Mouse (Mus musculus): ENCODE data around the gene Pak7.
"Not testable (repeated sequence)": the region's sequence is repeated elsewhere in the genome, so short reads cannot be mapped to it uniquely, and the experiment has no call there.

Pak7 gene

DNA sequence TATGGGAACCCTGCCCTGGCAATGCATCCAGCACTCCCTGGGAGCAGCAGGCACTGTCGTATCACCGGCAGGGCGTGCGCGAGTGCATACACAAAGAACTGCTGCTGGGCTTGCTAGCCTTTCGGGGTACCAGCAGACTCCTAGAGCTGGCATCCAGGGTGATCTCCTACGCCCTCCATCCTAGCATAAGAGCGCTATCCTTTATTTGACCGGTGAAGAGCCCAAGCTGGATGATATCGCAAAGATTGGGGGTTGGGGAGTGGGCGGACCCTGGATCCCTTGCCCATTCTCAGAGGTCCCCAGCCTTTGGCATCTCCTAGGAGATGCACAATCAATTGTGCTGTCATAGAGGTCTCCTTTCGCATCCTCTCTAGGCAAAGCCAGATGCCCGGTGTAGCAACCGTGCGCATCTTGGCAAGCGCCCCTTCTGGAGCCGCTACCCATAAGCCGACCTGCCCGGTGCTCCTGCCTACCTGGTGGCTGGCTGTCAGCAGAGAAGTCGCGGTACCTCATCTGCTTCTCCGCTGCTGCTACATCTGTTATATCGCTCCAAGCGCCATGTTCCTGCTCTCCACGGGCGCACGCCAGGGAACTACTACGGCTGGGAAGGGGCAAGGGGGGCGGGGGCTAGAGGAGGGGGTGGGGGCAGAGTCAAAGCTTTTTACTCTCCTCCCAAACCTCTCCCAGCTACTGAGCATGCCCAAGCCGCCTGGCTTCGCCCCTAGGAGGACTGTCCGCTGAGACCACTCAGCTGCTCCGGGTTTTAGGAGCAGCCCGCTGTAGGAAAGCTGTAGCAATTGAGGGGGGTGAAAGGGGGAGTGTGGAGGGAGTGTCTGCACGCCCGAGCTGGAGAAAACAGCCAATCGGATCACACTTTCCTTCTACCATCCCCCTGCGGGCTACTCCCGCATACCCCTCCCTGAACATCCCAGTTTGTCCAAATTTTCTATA is at the start of gene Pak7:
Gene Pak7 (minus strand): TSS at position 787 of the 951 bp plus-strand sequence.
- DNase-seq: no peak

DNA sequence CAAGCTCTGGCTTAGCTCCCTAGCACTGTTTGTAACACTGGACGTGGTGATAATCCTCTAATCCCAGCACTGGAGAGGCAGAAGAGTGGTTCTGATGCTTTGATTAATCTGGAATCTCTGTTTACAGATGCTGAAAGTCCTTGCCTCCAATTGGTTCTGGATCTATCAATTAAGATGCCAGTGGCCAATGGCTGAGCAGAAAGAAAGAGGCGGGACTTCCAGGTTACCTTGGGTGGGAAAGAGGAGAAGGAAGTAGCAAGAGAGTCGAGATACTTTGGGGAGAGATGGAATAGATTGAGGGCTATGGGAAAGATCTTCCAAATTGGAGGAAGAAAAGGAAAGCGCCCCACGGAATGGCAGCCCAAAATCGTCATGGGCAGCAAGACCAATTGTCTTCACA is 37.8 kb upstream of the Pak7 start:
- DNase-seq: no peak

DNA sequence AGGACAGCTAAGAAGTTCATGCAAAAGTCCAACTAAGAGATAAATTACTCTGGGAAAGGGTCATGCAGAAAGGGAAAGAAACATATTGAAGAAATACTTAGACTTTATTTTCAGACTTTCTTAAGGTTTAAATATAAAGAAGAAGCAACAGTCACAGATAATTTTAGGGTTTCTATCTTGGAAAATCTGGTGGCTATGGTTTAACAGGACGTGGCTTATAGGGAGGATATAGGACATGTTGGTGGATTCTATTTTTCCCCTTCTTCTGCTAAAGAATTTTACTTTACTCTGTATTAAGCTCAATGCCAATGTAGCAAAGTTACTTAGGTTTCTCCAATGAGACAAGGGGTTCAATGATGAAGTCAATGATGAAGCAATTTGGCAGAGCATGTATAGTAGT is 31.8 kb upstream of the Pak7 start:
- no peak for DNase-seq

DNA sequence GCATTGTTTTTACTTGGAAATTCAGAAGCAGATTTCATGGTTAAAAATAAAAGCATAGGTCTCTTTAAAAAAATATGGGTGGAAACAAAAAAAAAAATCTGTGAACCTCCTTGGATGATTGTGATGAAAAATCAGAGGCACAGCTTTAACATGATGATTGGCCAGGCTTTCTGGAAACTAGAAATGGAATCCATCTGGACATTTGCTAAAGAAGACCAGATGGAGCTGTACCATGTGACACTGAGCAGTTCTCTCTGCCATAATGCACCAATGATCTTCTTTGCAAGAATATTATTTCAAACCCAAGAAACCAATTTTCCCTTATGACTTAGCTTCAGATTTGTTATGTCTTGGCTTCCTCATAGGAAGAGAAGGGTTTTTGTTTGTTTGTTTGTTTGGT is 28.6 kb upstream of the Pak7 start:
- no peak for DNase-seq

DNA sequence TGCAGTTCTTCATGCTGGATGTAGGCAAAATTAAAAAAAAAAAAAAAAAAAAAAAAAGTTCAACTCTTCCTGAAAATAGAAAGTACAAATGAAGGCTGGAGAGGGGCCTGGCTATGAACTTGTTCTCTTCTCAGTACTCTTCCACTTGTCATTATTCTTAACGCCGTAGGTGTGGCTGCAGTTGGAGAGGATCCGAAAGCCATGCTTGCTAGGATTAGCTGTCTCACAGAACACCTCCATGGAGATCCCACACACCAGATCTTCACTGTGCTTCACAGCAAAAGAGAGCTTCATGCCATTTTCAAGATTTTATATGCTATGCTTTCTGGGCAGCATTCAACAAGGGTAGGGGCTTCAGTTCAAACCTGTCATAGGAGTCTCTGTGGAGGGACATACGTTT is 14.8 kb upstream of the Pak7 start:
- no peak for DNase-seq

DNA sequence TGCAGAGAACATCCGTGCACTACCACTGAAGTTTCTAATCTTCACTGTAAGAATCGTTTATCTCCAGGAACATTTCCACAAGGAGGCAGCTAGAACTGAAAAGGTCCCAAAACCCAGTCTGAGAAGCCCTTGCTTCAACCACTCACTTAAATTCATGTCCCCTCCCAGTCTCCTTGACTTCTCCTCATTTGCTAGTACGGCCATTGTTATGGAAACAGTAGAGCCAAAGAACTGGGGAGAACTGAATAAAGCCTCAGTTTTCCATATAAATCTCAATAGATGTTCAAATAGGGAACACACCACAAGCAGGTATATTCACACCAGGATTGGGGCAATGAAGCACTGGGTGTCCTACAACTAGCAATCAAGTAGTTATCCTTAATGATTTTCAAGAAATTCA is 12.4 kb downstream of the Pak7 start:
- DNase-seq: no peak

DNA sequence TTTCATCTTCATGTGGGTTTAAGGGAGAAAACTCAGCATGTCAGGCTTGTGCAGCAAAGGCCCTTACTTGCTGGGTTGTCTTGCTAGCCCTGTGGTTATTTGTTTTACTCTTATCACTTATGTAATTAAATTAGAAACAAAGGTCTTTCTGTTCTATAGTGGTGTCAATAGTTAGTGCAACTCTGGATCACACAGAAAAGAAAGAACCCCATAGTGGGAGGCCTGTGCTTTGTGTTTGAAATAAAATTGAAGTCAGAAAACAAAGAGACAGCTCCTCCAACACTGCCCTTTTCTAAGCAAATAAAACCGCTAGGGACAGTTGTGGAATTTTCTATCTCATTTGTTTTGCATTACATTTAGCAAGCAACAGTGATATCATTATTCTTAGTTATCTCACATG is 15.4 kb downstream of the Pak7 start:
- no peak for DNase-seq

DNA sequence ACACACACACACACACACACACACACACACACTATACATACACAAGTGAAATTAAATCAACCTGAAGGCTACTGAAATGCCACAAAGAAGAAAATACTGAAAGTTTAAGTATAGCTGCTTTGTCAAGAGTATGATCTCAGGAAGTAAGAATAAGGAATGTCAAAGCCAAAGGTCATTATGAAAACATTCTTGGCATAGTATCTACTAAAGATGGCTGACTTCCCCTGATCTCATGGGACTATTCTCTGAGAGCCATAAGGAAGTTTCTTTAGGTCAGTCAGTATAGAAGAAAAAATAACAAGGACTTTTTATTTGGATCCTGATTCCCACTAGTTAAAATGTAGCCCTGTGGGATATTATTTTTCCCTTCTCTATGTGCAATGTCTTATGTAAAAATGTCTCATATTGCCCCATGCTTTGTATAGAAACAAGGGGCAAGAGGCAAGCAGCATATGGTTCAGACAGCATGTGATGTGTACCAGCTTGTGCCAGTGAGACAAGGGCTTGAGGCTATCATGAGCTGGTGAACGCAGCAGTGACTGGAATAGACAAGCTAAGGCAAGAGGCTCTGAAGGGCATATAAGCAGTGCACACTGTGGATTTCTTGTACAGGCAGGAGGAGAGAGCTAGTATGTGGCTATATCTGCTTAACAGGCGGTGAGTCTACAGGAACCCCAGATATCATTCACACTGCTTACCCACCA is 36.2 kb downstream of the Pak7 start:
- no peak for DNase-seq

DNA sequence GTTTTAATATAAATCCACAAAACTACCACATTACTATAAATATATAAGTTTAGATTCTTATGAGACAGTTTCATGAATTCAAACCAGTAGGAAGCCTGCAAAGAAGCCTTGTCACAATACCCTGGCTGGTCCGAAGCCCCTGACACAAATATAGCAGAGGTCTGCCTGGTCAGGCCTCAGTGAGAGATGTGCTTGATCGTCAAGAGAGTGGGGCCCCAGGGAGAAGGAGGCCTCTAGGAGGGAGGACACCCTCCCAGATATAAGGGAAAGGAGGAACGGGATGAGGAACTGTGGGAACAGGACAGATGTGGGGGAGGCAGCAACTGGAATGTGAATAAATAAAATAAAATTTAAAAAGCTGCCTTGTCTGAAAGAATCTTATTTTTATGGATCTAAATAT is 37.3 kb downstream of the Pak7 start:
- no peak for DNase-seq

DNA sequence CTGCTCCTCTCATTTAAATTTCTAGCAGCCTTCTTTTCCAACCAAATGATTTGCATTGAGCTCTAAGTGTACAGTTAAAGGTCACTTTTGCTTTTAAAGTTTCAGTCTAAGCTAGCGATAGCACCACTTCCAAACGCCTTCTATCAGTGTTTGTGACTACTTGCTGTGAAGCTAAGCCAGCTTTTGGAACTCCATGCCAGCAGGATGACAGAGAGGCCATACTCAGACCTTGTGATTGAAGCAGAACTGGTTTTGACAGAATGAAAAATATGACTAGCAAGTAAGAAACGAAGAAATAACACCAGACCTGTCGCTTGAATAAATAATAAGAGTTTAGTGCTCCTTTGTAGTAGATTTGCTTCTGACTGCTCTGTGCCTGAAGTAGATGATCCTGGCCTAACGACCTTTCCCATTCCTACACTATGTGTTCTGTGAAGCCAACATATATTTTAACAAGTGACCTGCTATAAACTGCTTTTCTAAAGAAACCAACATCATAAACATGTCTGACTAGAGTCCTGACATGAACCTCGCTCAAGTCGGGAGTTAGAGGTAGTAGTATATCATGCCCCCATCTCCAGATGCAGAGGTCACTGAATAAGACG is 38.0 kb downstream of the Pak7 start:
- DNase-seq: no peak

DNA sequence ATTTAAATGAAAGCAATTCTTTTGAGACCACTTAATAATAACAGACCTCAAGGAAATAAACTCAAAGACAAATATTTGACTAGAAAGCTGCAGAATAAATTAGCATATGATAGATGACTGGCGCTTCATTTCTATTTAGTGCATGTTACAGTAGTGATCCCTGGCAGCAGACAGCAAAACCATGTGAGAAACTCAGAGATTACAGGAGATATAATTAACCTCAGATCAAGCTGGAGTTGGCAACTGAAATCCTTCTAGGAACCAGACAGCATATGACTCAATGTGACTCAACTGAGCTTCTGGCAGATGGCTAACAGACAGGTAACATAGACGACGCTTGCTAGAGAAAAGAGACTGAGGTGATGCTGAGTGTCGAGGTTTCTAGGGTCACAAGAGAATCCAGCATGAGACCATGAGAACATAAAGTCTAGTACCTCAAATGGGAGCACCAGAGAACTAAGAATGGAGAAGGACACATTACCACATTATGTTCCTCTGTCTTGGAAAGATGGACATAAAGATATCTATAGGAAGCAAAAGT is 43.5 kb downstream of the Pak7 start:
- DNase-seq: not testable (repeated sequence)

DNA sequence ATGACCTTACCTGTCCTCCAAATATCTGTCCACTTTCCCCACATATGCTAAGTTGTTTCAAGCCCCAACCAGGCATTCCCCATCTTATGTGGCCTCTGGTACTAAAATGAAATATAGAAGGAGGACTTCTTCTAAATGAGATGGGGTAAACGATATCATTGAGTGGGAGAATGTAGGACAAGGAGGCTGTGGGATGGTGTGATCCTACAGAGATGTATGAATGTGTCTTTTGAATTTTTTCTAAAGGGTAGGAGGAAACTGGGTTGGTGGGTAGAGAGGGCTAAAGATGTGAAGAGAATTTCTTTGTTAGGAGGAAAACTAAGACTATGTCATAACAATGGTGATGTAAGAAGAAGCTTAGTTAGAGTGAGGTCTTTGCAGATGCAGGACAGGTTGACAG is 57.8 kb downstream of the Pak7 start:
- no peak for DNase-seq

DNA sequence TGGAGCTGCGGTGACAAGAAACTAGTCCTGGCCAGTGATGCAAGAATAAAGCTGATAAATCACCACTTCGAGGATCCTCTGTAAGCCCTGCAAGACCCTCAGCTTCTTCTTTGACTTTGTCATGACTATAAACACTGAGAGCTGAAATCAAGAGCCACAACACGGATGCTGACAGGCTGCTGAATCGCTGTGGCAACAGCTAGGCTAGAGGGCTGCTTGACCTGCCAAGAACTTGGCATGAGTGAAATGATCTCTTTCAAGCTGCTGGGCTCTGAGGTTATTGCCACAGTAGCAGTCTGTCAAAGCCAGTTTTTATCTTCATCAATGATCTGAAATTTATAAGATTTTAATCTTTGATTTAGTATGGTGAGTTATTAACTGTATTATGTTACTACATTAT is 62.1 kb downstream of the Pak7 start:
- DNase-seq: no peak

DNA sequence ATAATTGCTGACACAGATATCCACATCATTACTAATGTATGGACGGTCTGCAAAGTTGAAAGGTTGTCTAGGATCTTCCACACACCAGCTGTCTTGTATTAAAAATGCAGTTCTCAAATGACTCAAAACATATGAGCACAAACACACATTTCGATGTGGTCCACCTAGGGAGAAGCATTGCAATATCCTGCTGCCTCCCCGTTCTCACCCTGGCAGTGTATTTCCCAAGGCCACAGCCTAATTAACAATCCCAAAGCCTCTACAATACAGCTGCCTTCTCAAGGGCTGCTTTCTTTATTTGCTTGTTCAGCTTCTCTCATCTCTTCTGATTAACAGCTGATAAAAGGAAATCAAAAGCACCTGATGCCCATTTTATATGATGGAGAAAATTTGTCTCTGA is 78.5 kb downstream of the Pak7 start:
- DNase-seq: no peak

DNA sequence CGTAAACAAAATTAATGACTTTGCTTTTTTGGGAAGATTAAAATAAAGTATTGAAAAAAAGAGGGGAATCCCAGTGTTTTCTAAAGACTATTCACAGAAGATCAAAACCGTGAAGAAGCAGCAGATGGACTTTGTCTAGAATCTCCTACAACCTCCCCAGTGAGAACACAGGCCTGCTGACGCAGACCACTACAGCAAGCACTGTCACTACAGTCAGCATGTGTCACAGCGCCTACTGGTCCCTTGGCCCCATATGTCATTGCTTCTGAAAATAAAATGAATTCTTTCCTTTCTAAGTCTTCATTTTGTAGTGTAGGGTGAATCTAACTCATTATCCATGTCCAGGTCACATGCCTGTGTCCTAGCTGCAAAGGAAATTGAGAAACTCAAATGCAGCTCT is 79.0 kb downstream of the Pak7 start:
- DNase-seq: no peak

DNA sequence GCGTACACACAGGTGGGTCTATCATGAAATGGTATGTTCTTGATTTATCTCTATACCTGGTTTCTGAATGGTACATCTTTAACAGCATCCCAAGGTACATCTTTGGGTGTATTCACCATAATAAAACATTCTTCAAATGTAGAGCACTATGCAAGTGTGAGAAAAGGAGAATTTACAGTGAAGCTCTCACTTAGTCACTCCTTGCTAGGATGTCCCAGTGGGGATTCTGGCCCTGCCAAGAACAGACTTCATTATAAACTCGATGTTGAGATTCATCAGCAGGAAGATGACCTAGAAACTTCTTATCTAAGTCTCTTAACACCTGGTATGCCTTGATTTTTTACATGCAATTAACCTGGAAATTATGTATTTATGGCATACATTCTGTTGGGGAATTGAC is 85.6 kb downstream of the Pak7 start:
- DNase-seq: no peak

DNA sequence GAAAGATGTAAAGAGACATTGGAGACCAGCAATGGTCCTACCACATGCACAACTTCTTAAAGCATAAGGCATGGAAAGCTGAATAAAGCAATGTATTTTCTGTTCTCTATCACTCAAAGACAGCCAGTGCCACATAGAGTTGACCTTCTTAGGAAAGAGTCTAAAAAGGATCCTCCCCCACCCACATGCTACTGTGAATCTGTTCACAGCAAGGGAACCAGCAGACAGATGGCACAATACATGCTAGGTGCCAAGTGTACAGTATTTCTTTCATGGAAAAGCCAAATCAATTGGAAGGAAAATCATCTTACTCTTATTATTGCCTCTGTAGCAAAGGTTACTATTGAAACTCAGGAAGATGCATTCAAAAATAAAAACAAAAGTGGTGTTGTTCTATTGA is 86.4 kb downstream of the Pak7 start:
- DNase-seq: no peak

DNA sequence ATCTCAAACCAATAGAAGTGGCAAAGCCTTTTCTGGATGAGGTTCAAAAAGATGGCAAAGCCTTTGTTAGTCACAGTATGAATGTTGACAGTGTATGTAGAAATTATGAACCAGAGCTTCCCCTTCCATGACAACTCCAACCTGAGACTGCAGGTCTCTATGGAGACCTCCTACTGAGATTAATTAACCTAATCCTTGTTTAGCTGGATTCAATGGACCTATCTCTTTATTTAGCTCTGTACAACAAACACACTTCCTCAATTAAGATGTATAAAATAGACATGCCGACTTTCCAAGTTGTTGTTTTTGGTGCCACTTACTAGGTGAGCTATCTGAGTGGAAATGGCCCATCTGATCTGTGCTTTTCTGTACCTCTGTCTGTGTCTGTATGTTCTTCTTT is 90.4 kb downstream of the Pak7 start:
- no peak for DNase-seq

DNA sequence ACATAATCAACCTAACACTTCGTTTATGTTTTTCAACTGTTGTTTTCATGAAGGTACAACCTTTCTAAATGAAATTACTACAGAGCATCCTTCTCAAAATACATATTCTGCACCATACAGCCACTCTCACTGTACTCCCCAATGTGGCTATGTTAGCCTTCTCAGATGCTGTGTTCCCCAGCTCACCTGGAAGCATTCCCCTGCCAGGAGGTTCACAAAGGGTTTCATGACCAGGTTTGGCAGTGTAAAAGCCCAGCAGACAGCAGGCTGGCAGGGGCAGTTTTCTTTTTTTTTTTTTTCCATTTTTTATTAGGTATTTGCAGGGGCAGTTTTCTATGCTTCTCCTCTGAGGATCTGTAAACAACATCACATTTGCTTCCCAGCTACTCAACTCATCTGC is 105.7 kb downstream of the Pak7 start:
- no peak for DNase-seq

DNA sequence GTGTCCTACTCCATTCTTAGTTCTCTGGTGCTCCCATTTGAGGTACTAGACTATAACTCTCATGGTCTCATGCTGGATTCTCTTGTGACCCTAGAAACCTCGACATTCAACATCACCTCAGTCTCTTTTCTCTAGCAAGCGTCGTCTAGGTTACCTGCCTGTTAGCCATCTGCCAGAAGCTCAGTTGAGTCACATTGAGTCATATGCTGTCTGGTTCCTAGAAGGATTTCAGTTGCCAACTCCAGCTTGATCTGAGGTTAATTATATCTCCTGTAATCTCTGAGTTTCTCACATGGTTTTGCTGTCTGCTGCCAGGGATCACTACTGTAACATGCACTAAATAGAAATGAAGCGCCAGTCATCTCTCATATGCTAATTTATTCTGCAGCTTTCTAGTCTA is 145.8 kb downstream of the Pak7 start:
- DNase-seq: not testable (repeated sequence)

DNA sequence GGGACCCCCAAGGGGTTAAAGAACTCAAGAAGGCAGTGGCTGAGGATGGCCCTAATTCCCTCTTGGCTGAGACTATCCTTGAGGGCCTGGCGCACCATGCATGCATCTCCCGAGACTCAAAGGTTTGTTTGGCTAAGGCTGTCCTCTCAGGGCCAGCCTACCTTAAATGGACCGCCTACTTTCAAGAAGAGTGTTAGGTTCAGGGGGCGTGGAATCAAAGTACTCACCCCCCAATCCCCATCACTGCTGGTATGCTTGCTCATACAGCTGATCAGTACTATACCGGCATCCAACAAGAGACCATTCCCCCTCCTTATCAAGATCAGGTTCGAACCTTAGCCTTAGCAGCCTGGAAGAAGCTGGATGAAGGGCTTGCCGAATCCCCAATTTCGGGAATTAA is 156.5 kb downstream of the Pak7 start:
- DNase-seq: no peak

DNA sequence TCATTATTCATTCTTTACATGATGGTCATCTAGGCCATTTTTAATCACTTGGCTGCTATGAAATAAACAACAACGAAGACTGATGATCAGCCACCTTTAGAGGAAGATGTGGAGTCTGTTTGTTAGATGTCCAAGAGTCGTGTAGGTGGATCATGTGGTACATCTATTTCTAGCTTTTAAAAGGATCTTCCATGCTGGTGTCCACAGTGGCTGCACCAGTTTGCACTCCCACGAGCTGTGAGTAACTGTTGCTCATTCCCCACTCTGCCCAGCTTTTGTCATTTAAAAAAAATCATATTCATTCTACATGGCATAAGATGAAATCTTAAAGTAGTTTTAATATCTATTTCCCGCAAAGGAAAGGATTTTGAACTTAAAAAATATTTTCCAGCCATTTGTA is 183.7 kb downstream of the Pak7 start:
- DNase-seq: no peak

DNA sequence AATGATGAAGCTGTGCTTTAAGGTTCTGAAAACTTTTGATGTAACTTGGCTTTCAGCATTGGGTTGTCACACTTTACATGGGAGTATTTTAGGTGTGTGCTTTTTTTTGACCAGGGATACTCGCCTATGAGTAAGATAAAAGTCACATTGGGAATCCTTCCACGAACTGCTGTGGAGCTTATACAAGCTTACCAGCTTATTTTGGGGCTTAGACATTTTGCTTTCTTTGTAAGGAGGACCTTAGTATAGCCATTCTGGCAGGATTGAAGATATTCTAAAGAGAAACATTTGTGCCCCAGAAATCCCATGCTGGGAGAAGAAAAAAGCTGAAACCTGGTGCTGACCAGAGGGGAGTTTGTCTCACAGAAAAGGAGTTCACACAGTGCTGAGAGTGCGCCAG is 212.7 kb downstream of the Pak7 start:
- DNase-seq: no peak

DNA sequence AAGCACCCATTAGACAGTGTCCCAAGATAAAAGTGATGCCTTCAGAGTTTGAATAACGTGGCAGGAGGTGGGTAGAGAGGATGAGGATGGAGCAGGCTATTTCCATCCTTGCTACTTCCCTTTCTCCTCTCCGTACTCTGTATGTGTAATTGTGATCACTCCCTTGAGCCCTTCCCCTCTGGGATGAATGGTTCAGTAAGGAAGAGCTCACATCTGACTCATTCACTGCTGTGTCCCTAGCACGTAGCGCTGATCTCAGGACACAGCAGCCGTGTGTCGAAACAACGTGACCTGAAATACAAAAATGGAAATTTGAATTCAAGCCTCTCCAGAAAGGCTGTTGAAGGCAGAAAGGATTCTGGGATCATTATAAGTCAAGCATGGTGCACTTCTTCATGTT is 237.0 kb downstream of the Pak7 start:
- no peak for DNase-seq
